20 mouse cellular contexts compared by ENCODE assay signal in genomic region chr8:117051316-117051715, GRCm38 (mm10). TPM values are rescaled to one million over a fixed set of nuclear protein-coding genes. Genes with fewer than 3 reads are reported as not detected.
"Had no signal": no experiment of that assay in that cellular context is flagged by ENCODE, and none has a peak within 500 bp of the region (broad histone marks: within the 10 kb centered on the region; RNA-seq: fewer than 3 reads in every experiment).

No protein-coding gene starts in this region.

- ATAC-seq: hindbrain, postnatal 0 days; inflammation-experienced regulatory T-cells, adult 6 months; intestine, embryonic 16.5 days; midbrain, embryonic 13.5 days; midbrain, embryonic 16.5 days had no signal

- DNase-seq: kidney, adult 9 months; layer of hippocampus, adult 9-11 months; lung, postnatal 10 days; retina, postnatal 1 day; right cerebral cortex, postnatal 25 days; spleen, adult 18-20 months; thymus, adult 18-20 months; thymus, postnatal 36 days had no signal

- H3K27ac ChIP-seq: hindbrain, postnatal 0 days; layer of hippocampus, adult 2 months; liver, embryonic 14.5 days; lung, embryonic 15.5 days; midbrain, embryonic 13.5 days; neural tube, embryonic 13.5 days had no signal

- H3K36me3 ChIP-seq: lung, embryonic 15.5 days; midbrain, embryonic 13.5 days; neural tube, embryonic 13.5 days had no signal

- H3K9ac ChIP-seq: liver, embryonic 14.5 days; lung, embryonic 15.5 days; midbrain, embryonic 13.5 days; neural tube, embryonic 13.5 days had no signal

- H3K27me3 ChIP-seq: lung, embryonic 15.5 days; midbrain, embryonic 13.5 days; neural tube, embryonic 13.5 days had no signal

- H3K4me3 ChIP-seq: layer of hippocampus, adult 2 months; lung, embryonic 15.5 days; midbrain, embryonic 13.5 days; myocyte; neural tube, embryonic 13.5 days had no signal

- H3K9me3 ChIP-seq: lung, embryonic 15.5 days; midbrain, embryonic 13.5 days; neural tube, embryonic 13.5 days had no signal

- H3K4me1 ChIP-seq: lung, embryonic 15.5 days; midbrain, embryonic 13.5 days; neural tube, embryonic 13.5 days had no signal

- H3K4me2 ChIP-seq: lung, embryonic 15.5 days; midbrain, embryonic 13.5 days; neural tube, embryonic 13.5 days had no signal

RNA-seq across cellular contexts. Expression of gene Pkd1l2, which starts 30.9 kb away (rescaled TPM):
- polyA plus RNA-seq: limb, embryonic 11.5 days; liver, adult 2 months; liver, embryonic 14.5 days; lung, embryonic 15.5 days; midbrain, embryonic 13.5 days; midbrain, embryonic 16.5 days; neural tube, embryonic 13.5 days had no signal

RNA-seq across cellular contexts. Expression of gene Bco1, which starts 44.3 kb away (rescaled TPM):
- polyA plus RNA-seq: inflammation-experienced regulatory T-cells, adult 6 months; limb, embryonic 11.5 days had no signal
